Mouse (Mus musculus) left cerebral cortex, postnatal 25 days (tissue): Measurements from ENCODE around the gene Rps19bp1. TPM values are rescaled to one million over a fixed set of nuclear protein-coding genes. Genes with fewer than 3 reads are reported as not detected.

Source experiments
- DNase-seq, 2 experiments: peaks; one replicate each; pipeline ENCODE4 v3.0.0; 2022; ENCODE audit warnings: low spot score in 2 of 2, mixed read lengths in 1 of 2
- intact Hi-C: fragments of 180-260 bp; cut with DNase I; formaldehyde crosslinking; loops from one replicate; pipeline ENCODE4 v1.15.1; 2025
- total RNA-seq, 2 experiments: library from RNA; stranded (reverse); gene quantifications; 2 replicates each; pipeline ENCODE4 v1.2.3; 2021

The Rps19bp1 gene
- total RNA-seq, 2 experiments from 2014 or later, result 38.8 to 41.4 TPM

GRCm38 (mm10) chr15:80258240-80259170 lies 5.6 kb downstream of the Rps19bp1 start:
- peak in 1 of 2 experiments; percentile 38 for DNase-seq
- intact Hi-C loops, result no loop called here

DNA sequence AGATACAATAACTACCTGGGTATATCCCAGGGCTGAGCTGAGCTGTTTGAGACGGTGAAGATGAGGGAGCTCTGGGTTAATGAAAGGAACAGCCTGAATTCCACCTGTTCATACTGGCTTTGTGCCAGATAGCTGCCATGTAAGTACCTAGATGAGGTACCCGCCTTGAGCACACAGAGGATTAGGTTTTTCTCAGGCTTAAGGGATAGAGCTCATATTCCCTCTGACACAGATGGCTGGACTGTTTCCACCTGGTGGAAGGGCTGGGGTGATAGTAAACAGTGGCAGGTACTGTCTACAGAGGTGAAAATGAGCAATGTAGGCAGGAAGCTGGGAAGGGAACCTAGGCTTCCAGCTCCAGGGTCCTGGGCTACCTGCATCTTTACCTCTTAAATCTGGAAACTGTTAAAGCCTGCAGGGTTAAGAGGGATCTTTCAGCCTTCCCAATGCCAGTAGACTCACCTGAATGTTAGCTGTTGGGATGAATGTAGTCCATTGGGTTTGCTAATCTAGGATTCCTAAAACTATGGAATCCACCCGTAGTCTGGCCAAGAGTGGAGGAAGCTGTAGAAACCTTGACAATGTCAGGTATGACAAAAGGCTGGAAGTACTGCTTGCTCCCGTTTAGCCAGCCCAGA lies 6.4 kb downstream of the Rps19bp1 start:
- no peak for DNase-seq
- intact Hi-C loops, result no loop called here

GRCm38 (mm10) chr15:80256656-80257601 lies 7.2 kb downstream of the Rps19bp1 start:
- DNase-seq, result no peak
- intact Hi-C loops, result no loop called here

DNA sequence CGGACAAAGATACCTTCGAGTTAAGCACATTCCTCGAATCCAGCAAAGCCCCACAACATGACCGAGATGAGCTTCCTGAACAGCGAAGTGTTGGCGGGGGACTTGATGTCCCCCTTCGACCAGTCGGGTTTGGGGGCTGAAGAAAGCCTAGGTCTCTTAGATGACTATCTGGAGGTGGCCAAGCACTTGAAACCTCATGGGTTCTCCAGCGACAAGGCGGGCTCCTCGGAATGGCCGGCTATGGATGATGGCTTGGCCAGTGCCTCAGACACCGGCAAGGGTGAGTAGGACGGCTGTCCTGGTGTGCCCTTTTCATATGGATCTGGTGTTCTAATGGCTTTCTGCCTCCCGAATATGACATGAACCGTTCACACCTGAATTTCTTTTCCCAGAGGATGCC lies 7.9 kb downstream of the Rps19bp1 start:
- DNase-seq, result no peak

DNA sequence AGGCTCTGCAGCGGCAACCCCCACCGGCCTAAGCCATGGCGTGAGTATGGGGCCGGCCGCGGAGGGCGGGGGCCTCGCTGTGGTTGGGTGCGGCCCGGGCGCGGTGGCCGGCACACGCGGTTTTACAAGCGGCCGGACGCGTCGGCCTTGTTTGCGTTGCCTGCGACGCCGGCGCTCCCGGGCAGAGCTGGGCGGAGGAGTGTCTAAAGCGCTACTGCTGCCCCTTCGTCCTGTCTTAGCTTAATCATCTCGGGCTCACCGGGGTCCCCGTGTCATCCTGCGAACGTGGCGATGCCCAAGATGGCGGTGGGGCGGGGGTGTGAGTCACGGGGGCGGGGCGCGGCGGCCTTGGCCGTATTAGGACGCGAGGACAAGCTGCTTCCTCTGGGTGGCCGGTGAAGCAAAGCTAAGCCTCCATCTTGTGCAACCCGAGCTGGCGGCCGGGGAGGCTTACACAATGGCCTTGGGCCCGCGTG lies 8.4 kb downstream of the Rps19bp1 start:
- intact Hi-C loops, result loop anchor here (2.0 kb wide), 1 partner anchor 21 kb away; the partner anchor contains the start of genes AC140267.1 and Mief1
- DNase-seq, result peak; percentile 61 to 64

More for the DNA sequence above, 7.9 kb downstream of the Rps19bp1 start:
- intact Hi-C loops, result no loop called here

GRCm38 (mm10) chr15:80254847-80255645 lies 9.1 kb downstream of the Rps19bp1 start, which contains the start of gene Atf4:
Atf4 (plus strand) TSS chr15:80255184.
- peak; percentile 98 to 100 for DNase-seq
- intact Hi-C loops, result loop anchor here (2.0 kb wide), 1 partner anchor 20 kb away; the partner anchor contains the start of genes AC140267.1 and Mief1

DNA sequence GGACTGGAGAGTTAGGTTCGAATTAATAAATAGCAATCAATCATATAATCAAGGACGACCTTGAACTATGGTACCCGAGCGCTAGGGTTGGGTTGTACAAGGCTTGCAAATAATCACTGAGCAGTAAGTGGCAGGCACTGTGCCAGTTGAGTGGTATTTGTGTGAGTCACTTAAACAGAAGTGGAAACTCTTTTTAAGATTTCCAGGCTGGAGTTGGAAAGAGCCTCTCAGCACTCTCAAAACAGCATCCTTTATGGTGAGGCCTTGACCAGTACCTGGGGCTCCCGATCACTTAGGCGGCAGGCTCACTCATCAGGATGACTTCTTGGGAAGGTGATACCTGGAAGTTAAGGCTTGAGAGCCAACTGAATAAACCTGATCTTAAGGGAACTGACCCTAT lies 9.9 kb downstream of the Rps19bp1 start:
- intact Hi-C loops, result loop anchor here (2.0 kb wide), 1 partner anchor 19 kb away; the partner anchor contains the start of genes AC140267.1 and Mief1
- DNase-seq, result peak in 1 of 2 experiments; percentile 56

DNA sequence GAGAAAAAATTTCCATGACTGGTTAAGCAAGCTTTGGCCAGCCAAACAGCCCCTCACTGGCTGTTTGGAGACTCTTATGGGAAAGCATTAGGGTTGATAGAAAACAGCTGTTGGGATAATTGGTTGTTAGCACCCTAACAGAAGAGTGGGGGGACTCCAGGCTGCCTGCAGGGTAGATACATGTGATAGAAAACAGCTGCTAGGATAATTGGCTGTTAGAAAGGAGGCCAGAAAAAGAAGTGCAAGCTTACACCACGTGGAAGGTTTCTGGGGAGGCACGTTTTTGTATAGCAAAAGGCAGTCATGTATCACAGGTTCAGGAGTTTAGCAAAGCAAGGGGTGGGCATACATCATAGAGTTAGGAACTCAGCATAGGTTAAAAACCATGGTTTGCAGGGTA lies 10.6 kb downstream of the Rps19bp1 start:
- DNase-seq, result no peak
- intact Hi-C loops, result no loop called here

DNA sequence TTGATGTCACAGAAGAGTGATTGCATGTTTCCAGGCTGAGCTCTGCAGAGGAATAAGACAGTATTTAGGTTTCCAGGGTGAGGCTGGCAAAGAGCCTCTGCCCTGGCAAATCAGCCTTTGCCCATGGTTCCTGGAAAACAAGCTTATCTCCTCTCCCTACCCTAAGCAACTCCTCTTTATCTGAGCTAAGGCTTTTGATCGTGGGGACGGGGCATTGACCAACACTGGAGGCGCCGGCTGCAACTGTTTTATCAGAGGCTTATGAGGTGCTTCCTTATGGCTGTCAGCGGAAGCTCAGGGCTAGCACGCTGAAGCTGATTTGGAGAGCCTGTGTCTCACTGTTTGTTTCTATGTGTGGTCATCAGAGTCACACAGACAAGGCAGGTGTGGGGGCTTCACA lies 13.5 kb downstream of the Rps19bp1 start:
- intact Hi-C loops, result no loop called here
- DNase-seq, result no peak

- intact Hi-C loops, result no loop called here
- DNase-seq, result no peak
Measured at GRCm38 (mm10) chr15:80249672-80250071, 14.4 kb downstream of the Rps19bp1 start.

DNA sequence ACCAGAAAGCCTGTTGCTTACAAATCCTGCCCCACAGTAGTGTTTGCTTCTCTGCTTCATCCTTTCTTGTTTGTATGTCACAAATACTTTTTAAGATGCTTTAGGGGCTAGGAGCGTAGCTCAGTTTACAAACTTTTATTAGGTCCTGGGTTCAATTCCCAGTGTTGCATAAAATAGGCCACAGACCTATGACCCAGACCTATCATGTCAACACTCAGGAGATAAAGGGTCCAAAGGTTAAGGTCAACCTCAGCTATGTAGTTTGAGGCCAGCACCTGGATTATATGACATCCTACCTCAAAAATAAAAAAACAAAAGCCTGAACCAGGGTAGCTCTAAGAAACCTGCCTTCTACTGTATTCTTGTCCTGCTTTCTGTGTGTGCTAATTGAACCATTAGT lies 15.5 kb downstream of the Rps19bp1 start:
- intact Hi-C loops, result no loop called here
- DNase-seq, result no peak

DNA sequence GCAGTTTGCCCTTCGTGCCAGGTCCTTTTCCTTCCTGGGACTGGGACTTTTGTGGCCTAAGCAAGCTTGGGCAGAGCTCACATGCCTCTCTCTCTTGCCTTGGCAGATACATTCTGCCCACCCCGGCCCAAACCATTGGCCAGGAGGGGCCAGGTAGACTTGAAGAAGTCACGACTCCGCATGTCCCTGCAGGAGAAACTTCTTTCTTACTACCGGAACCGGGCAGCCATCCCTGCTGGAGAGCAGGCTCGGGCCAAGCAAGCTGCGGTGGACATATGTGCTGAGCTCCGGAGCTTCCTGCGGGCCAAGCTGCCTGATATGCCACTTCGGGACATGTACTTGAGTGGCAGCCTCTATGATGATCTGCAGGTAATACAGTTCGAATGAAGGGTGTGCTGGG lies 16.0 kb downstream of the Rps19bp1 start:
- no peak for DNase-seq
- intact Hi-C loops, result no loop called here

GRCm38 (mm10) chr15:80235535-80235934 lies 28.6 kb downstream of the Rps19bp1 start, which contains the start of gene AC140267.1:
AC140267.1 (plus strand) TSS chr15:80235835.
- intact Hi-C loops, result loop anchor here (2.0 kb wide), 1 partner anchor 19 kb away; the partner anchor contains the start of gene Atf4
- no peak for DNase-seq

GRCm38 (mm10) chr15:80233733-80234509 lies 30.2 kb downstream of the Rps19bp1 start, which contains the start of gene Mief1:
Mief1 (plus strand) TSS chr15:80234018.
- intact Hi-C loops, result loop anchor here (2.0 to 5.0 kb wide), 2 partner anchors 21 to 102 kb away; partner anchors contain the start of genes Atf4 and Tab1
- DNase-seq, result peak; percentile 97 to 99

DNA sequence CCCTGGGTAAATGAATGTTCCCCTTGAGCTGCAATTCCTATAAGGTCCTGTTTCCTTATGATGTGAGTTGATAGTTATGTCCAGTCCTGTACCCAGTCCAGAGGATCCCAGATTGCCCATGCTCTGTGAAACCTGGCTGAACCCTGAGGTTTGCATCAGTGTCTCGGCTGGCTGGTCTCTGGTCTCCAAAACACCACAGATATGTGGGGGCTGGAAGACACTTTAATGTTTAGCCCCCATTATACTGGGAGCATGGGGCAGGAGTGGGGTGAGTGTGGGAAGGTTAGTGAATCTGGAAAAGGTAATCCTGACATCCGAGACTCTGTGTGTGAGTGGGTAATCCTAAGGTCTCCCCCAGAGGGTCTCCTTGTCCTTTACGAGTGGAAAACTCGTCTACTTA lies 31.1 kb downstream of the Rps19bp1 start:
- intact Hi-C loops, result loop anchor here (5.0 kb wide), 1 partner anchor 101 kb away; the partner anchor contains the start of gene Tab1
- DNase-seq, result no peak

- DNase-seq, result no peak
- intact Hi-C loops, result loop anchor here (5.0 kb wide), 1 partner anchor 100 kb away; the partner anchor contains the start of gene Tab1
Measured at GRCm38 (mm10) chr15:80232331-80232730, 31.8 kb downstream of the Rps19bp1 start.
